Mouse (Mus musculus) olfactory bulb, adult 2 months (tissue): ENCODE measurements at regions not wholly inside any gene's neighbourhood (a gene's known extent, or its start where the extent isn't known, plus 50 kb on each side); places are given as distances from the start of the nearest gene placed in this dataset.

Experiments
- CTCF ChIP-seq: fragments of 200-500 bp; IDR thresholded peaks from 2 replicates; pipeline ENCODE4 v1.5.1; 2012; ENCODE audit warnings: low read depth, mild to moderate bottlenecking, low read length, moderate library complexity; ENCODE audit not compliant: insufficient read depth
- POLR2A ChIP-seq: fragments of 200-500 bp; IDR thresholded peaks from 2 replicates; pipeline ENCODE4 v1.6.1; 2012; ENCODE audit warnings: mild to moderate bottlenecking, low read depth, low read length, moderate library complexity; ENCODE audit not compliant: insufficient read depth

- TF ChIP-seq CTCF = no peak
- TF ChIP-seq POLR2A = no peak
Observed at GRCm38 (mm10) chr9:47439506-47439905, 90.5 kb upstream of the Cadm1 start.
